Mouse (Mus musculus) G1E (cell line): ENCODE data around the gene Atp2a3.

Experiments used
- CTCF ChIP-seq: IDR thresholded peaks from 2 replicates; pipeline ENCODE4 v1.5.1; 2012; ENCODE audit warnings: low read depth, low read length, inconsistent platforms, mixed read lengths
- GATA1 ChIP-seq: IDR thresholded peaks from 2 replicates; pipeline ENCODE4 v1.6.1; 2012; ENCODE audit warnings: borderline replicate concordance, low read length, inconsistent platforms, mixed read lengths
- POLR2AphosphoS5 ChIP-seq: IDR thresholded peaks from 2 replicates; pipeline ENCODE4 v1.6.1; 2012; ENCODE audit warnings: low read depth, low read length, inconsistent platforms; ENCODE audit not compliant: insufficient replicate concordance
- TAL1 ChIP-seq: conservative IDR thresholded peaks from 2 replicates; pipeline ENCODE4 v1.6.1; 2012; ENCODE audit warnings: low read depth, low read length, inconsistent platforms, mixed read lengths

DNA sequence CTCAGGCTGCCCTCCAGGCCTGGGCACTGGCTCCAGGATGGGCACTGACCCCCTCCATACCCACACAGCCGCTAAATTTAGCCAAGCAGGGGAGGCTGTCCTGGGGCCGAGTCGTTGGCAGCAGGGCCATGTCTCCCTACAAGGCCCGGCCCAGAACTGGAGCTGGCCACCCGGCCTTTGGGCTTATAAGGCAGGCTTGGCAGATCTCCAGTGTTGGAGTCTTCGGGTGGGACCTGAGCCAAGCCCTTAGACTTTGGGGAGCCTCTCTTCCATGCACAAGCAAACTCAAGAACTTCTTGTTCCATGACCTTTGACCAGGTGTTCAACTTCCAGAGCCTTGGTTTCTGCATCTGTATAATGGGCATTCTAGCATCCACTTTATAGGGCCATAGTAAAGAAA lies 35.4 kb downstream of the Atp2a3 start:
- TF ChIP-seq CTCF, result no peak
- TF ChIP-seq GATA1, result no peak
- TF ChIP-seq TAL1, result no peak
- TF ChIP-seq POLR2AphosphoS5, result no peak
